Mouse (Mus musculus) neural tube, embryonic 14.5 days (tissue): ENCODE measurements around the gene G6pc3. TPM values are rescaled to one million over a fixed set of nuclear protein-coding genes. Genes with fewer than 3 reads are reported as not detected.

Source experiments
- ATAC-seq: fragments of 200-750 bp; cut with Nextera tagmentation; 2 replicates; pipeline ENCODE4 v1.8.0; 2017; ENCODE audit warnings: low read depth, mild to moderate bottlenecking, moderate TSS enrichment, moderate library complexity
- H3K27ac ChIP-seq: fragments of 300-500 bp; sonication (generic); 2 replicates; pipeline ENCODE4 v1.5.1; 2014; ENCODE audit warnings: low read depth, mild to moderate bottlenecking, control low read depth, low read length, moderate library complexity, mixed read lengths
- H3K27me3 ChIP-seq: fragments of 300-500 bp; sonication (generic); 2 replicates; pipeline ENCODE4 v1.6.1; 2014; ENCODE audit warnings: low read length; ENCODE audit not compliant: control insufficient read depth, insufficient read depth
- H3K36me3 ChIP-seq: fragments of 300-500 bp; sonication (generic); 2 replicates; pipeline ENCODE4 v1.6.1; 2014; ENCODE audit warnings: low read length, mixed read lengths; ENCODE audit not compliant: control insufficient read depth, insufficient read depth
- H3K4me1 ChIP-seq: fragments of 300-500 bp; sonication (generic); 2 replicates; pipeline ENCODE4 v1.6.1; 2014; ENCODE audit warnings: low read length; ENCODE audit not compliant: control insufficient read depth, insufficient read depth
- H3K4me2 ChIP-seq: fragments of 300-500 bp; sonication (generic); 2 replicates; pipeline ENCODE4 v1.6.1; 2014; ENCODE audit warnings: mild to moderate bottlenecking, low read depth, low read length, control low read depth
- H3K4me3 ChIP-seq: fragments of 300-500 bp; sonication (generic); 2 replicates; pipeline ENCODE4 v1.5.1; 2014; ENCODE audit warnings: low read depth, low read length, control low read depth, mixed read lengths
- H3K9ac ChIP-seq: fragments of 300-500 bp; sonication (generic); replicated peaks from 2 replicates; pipeline ENCODE4 v1.6.1; 2014; ENCODE audit warnings: low read depth, mild to moderate bottlenecking, control low read depth, low read length, mixed read lengths
- H3K9me3 ChIP-seq: fragments of 300-500 bp; sonication (generic); 2 replicates; pipeline ENCODE4 v1.6.1; 2016; ENCODE audit warnings: low read length; ENCODE audit not compliant: control insufficient read depth
- WGBS: fragments of 180-500 bp; shearing (Covaris S2); extraction: QIAGEN DNeasy Blood & Tissue Kit; methylation state at CpG from one replicate; pipeline ENCODE4 v1.1.7; 2014; 5-methylcytosine and 5-hydroxymethylcytosine counted together
- polyA plus RNA-seq: library from polyadenylated mRNA; unstranded; fragments of >200 nt; fragmentation: Nextera tagmentation; extraction: Ambion mirVana; gene quantifications from 2 replicates; pipeline ENCODE4 v1.2.1, GENCODE M21; 2014

The G6pc3 gene
- polyA plus RNA-seq, 1 experiment from 2014 or later, result 42.5 TPM

- no peaks in the 10 kb centered on the region for H3K9me3 ChIP-seq
- 10% methylated on average over 12 of the region's 12 CpGs for WGBS
- peak overlapping the region; percentile 94 for H3K9ac ChIP-seq
- H3K4me1 ChIP-seq, result peaks cover 47% of the 10 kb centered on the region
- H3K4me3 ChIP-seq, result peak overlapping the region; percentile 86
- no peaks in the 10 kb centered on the region for H3K27me3 ChIP-seq
- H3K36me3 ChIP-seq, result no peaks in the 10 kb centered on the region
- H3K27ac ChIP-seq, result peak overlapping the region; percentile 94
- H3K4me2 ChIP-seq, result peak overlapping the region; percentile 91
- peak; percentile 49 for ATAC-seq
Measured at GRCm38 (mm10) chr11:102227270-102228190, 38.1 kb downstream of the G6pc3 start.

- Histone ChIP-seq H3K9ac (peak overlapping the region; percentile 94), H3K27ac (peak overlapping the region; percentile 94), H3K4me3 (peak overlapping the region; percentile 86), H3K9me3 (no peaks in the 10 kb centered on the region), H3K27me3 (no peaks in the 10 kb centered on the region), H3K36me3 (no peaks in the 10 kb centered on the region), H3K4me2 (peak overlapping the region; percentile 91), H3K4me1 (peaks cover 47% of the 10 kb centered on the region)
- WGBS, result 22% methylated on average over 9 of the region's 9 CpGs
- ATAC-seq, result peak; percentile 12
Measured at GRCm38 (mm10) chr11:102228191-102228545, 38.7 kb downstream of the G6pc3 start.

DNA sequence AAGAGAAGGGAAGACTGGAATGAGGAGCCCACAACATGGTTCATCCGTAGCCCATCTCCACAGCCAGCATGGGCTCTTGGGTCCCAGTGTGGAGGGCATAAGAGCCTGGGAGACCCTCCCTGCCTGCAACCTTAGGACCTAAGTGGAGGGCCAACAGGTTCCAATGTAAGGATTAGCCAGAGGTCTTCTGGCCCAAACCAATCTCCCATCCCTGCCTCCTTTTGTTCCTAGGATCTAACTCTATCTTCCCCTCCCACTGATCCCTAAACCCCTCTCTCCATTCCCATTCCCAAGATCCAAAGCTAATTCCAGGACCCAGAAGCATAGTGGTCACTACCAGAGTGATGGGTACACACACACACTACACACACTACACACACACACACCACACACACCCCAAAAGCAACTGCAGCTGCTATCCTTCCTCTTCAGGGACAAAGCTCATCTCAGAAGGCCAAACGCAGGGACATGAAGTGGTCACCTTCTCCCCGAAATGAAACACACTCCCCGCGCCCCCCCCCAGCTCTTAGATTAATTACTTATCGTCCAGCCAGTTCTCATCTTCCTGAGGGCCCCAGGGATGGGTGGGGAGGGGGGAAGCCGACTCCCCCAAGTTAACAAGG, 39.3 kb downstream of the G6pc3 start:
- peak overlapping the region; percentile 91 for H3K4me2 ChIP-seq
- WGBS, result 10% methylated on average over 7 of the region's 7 CpGs
- no peaks in the 10 kb centered on the region for H3K27me3 ChIP-seq
- no peaks in the 10 kb centered on the region for H3K9me3 ChIP-seq
- H3K27ac ChIP-seq, result peak overlapping the region; percentile 94
- peaks cover 42% of the 10 kb centered on the region for H3K4me1 ChIP-seq
- ATAC-seq, result no peak
- no peaks in the 10 kb centered on the region for H3K36me3 ChIP-seq
- peak overlapping the region; percentile 86 for H3K4me3 ChIP-seq
- peak overlapping the region; percentile 94 for H3K9ac ChIP-seq

GRCm38 (mm10) chr11:102229331-102229953, 40.0 kb downstream of the G6pc3 start:
- under 1% methylated on average over 25 of the region's 47 CpGs for WGBS

DNA sequence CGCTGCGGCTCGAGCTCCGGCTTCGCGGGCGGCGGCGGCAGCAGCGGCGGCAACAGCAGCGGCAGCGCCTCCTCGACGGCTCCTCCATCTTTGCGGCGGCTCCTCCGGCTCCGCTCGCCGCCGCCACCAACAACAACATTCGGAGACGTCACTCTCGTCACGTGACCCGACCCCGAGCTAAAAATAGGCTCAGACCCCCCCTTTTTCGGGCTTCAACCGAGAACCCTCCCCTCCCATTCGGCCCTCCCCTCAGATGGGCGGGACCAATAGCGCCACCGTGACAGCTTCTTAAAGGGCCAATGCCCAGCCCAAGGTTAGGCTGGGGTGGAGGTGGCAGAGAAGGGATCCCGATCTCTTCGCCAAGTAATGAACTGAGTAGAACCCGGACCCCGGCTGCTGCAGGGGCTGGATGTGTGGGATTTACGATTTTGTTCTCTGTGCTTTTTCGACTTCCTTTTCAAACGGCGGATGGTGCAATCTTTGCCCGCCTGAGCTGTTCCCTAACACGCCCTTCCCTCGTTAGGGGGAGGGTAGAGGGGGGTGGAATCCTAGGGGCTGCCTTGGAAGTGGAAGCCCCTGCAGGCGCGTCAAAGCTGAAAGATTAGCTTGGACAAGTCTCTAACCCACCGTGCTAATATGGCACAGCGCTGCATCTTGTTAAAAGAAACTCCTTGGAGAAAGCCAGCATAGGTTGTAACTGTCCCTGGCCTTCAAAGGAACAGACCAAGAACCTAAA, 40.8 kb downstream of the G6pc3 start, which contains the start of gene Hdac5:
Gene Hdac5, minus strand, starts transcription at position 161 of the 736 bp plus-strand sequence.
- H3K36me3 ChIP-seq, result no peaks in the 10 kb centered on the region
- H3K4me2 ChIP-seq, result peak within 1 kb of the TSS; percentile 91
- H3K27me3 ChIP-seq, result no peaks in the 10 kb centered on the region
- H3K4me1 ChIP-seq, result peaks cover 32% of the 10 kb centered on the region
- H3K4me3 ChIP-seq, result peak within 1 kb of the TSS; percentile 86
- no peaks in the 10 kb centered on the region for H3K9me3 ChIP-seq
- H3K9ac ChIP-seq, result peak within 1 kb of the TSS; percentile 94
- under 1% methylated on average over 37 of the region's 49 CpGs for WGBS
- H3K27ac ChIP-seq, result peak within 1 kb of the TSS; percentile 94
- peak; percentile 88 for ATAC-seq

More at GRCm38 (mm10) chr11:102229331-102229953, 40.0 kb downstream of the G6pc3 start:
- Histone ChIP-seq H3K27me3 (no peaks in the 10 kb centered on the region), H3K9ac (peak overlapping the region; percentile 94), H3K4me3 (peak overlapping the region; percentile 86), H3K36me3 (no peaks in the 10 kb centered on the region), H3K9me3 (no peaks in the 10 kb centered on the region), H3K4me2 (peak overlapping the region; percentile 91), H3K27ac (peak overlapping the region; percentile 94), H3K4me1 (peaks cover 39% of the 10 kb centered on the region)
- peak; percentile 39 for ATAC-seq

DNA sequence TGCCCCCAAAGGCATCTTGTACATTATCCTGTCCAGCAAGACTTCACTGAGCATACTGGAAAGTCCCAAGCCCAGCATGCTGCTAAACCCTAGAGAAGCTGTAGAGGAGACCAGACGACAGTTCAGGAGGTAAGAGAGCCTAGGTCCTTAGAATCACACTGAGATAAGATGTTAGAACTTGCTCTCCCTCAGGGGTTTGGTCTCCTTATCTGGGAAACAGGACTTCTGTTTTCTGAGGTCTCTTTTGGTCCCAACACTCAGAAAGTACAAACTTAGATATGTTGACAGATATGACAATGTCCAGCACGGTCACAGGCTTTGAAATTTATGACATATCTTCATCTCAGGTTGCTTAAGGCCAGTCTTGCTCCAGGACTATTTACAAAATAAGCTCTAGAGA, 46.6 kb downstream of the G6pc3 start:
- Histone ChIP-seq H3K9me3 (no peaks in the 10 kb centered on the region), H3K9ac (no peak overlapping the region), H3K4me1 (no peaks in the 10 kb centered on the region), H3K27me3 (no peaks in the 10 kb centered on the region), H3K27ac (no peak overlapping the region), H3K36me3 (no peaks in the 10 kb centered on the region), H3K4me3 (no peak overlapping the region), H3K4me2 (no peak overlapping the region)
- WGBS, result 77% methylated on average over 2 of the region's 2 CpGs
- no peak for ATAC-seq

DNA sequence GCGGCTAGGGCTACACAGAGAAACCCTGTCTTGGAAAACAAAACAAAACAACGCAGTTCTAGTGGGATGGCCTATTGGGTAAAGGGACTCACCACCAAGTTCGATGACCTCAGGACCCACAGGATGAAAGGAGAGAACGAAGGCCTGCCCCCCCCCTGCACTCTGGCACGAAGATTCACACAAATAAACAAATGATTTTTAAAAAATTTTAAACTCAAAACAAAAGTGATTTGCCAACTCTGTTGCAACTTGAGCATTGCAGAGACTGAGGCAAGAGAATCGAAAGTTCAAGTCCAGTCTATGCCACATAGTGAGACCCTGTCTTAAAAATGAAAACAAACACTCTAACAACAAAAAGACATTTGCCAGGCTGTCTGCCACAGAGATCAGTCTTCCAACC, 51.2 kb downstream of the G6pc3 start:
- Histone ChIP-seq H3K9ac (no peak overlapping the region), H3K27me3 (no peaks in the 10 kb centered on the region), H3K27ac (no peak overlapping the region), H3K4me3 (no peak overlapping the region), H3K4me2 (no peak overlapping the region), H3K4me1 (peaks cover 13% of the 10 kb centered on the region), H3K36me3 (no peaks in the 10 kb centered on the region), H3K9me3 (no peaks in the 10 kb centered on the region)
- no peak for ATAC-seq
- 89% methylated on average over 6 of the region's 6 CpGs for WGBS

DNA sequence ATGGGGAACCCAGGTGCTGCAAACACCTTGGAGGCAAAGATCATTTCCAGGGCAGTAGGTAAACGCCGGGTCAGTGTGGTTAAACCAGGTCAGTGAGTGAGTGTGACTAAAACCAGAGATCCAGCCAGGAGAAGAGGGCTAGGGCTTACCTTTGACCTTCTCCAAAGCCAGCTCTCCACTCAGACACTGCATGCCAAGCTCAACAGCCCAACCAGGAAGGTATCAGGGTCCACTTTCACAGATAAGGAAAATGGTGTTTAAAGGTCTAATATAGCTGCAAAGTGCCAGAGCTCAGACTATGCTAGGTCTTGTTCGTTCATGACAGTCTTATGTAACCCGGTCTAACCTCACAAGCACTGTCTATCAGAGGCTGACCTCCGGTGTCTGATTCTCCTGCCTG, 51.8 kb downstream of the G6pc3 start:
- ATAC-seq, result no peak
- Histone ChIP-seq H3K9ac (no peak overlapping the region), H3K27ac (no peak overlapping the region), H3K36me3 (no peaks in the 10 kb centered on the region), H3K4me1 (peaks cover 19% of the 10 kb centered on the region), H3K9me3 (no peaks in the 10 kb centered on the region), H3K4me2 (no peak overlapping the region), H3K4me3 (no peak overlapping the region), H3K27me3 (no peaks in the 10 kb centered on the region)
- WGBS, result 88% methylated on average over 5 of the region's 5 CpGs
